Mouse (Mus musculus): ENCODE measurements at regions not wholly inside any gene's neighbourhood (a gene's known extent, or its start where the extent isn't known, plus 50 kb on each side); places are given as distances from the start of the nearest gene placed in this dataset.

DNA sequence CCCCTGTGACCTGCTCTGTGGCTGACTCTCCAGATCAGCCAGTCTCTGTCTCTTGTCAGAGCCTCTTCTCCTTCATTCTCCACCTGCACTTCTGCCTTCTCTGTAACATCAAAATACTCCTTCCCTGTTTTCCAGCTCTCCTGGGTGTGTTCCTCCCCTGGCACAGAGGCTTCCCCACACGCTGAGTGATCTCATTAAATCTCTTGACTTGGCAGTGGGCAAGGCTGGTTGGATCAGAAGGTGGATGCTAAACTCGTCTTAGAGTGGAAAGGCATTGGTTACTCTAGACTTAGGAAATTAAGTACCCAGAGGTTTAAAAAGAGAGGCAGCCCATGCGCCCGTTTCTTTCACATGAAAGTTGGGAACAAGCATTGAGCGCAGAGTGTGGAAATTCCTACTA is 78.3 kb upstream of the Gm10234 start:
- H3K36me3 ChIP-seq = no peaks in the 10 kb centered on the region
- no peak for DNase-seq (ENCODE audit: low spot score)
- H3K4me1 ChIP-seq = no peaks in the 10 kb centered on the region
- no peak overlapping the region for H3K27ac ChIP-seq
- H3K9me3 ChIP-seq (replicated peaks) = no peaks in the 10 kb centered on the region
- 88% methylated on average over 5 of the region's 5 CpGs for WGBS
- H3K4me3 ChIP-seq = no peak overlapping the region
- H3K27me3 ChIP-seq (ENCODE audit: low read depth, poor library complexity, severe bottlenecking) = no peaks in the 10 kb centered on the region

DNA sequence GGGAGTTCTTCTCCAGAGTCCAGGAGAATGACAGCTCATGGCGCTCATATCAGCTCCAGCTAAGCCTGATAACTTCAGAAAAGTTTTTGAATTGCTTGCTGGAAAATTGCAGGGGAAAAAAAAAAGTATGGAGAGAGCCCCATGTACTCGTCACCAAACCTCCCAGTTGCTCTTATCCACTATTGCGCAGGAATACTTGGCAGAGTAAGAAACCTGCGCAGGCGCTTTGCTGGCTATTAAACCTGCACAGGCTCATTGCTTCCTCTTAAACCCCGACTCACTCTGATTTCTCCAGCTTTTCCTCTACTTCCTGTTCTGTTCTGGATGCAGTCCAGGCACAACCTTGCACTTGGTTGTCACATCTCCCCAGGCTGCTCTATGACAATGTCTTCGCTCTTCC is 77.0 kb upstream of the Gm10234 start:
- no peaks in the 10 kb centered on the region for H3K9me3 ChIP-seq (replicated peaks)
- no peak overlapping the region for H3K27ac ChIP-seq
- no peaks in the 10 kb centered on the region for H3K4me1 ChIP-seq
- H3K36me3 ChIP-seq = no peaks in the 10 kb centered on the region
- 90% methylated on average over 7 of the region's 7 CpGs for WGBS
- H3K27me3 ChIP-seq (ENCODE audit: low read depth, poor library complexity, severe bottlenecking) = no peaks in the 10 kb centered on the region
- no peak overlapping the region for H3K4me3 ChIP-seq
- DNase-seq (ENCODE audit: low spot score) = no peak

DNA sequence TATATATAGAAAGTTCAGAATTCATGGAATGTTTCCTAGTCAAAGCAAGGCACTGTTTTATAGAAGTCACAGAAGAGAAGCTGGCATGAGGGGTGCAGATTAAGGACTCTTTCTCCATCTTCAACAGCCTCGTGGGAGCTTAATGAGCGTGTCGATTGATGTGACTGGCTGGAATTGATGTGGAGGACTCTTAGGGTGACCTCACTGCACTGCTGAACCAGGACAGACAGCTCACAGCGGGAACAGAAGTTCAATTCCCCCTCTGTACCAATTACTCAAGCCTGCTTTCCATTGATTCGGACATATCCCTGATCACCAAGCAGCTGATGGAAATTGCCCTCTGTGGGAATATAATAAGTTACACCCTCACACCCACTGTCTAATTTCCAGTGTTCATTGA is 65.6 kb upstream of the Gm10234 start:
- Histone ChIP-seq H3K4me1 (no peaks in the 10 kb centered on the region), H3K27me3 (ENCODE audit: low read depth, poor library complexity, severe bottlenecking) (no peaks in the 10 kb centered on the region), H3K9me3 (replicated peaks) (no peaks in the 10 kb centered on the region), H3K36me3 (no peaks in the 10 kb centered on the region), H3K4me3 (no peak overlapping the region), H3K27ac (no peak overlapping the region)
- WGBS = 63% methylated on average over 5 of the region's 5 CpGs
- DNase-seq (ENCODE audit: low spot score) = no peak

DNA sequence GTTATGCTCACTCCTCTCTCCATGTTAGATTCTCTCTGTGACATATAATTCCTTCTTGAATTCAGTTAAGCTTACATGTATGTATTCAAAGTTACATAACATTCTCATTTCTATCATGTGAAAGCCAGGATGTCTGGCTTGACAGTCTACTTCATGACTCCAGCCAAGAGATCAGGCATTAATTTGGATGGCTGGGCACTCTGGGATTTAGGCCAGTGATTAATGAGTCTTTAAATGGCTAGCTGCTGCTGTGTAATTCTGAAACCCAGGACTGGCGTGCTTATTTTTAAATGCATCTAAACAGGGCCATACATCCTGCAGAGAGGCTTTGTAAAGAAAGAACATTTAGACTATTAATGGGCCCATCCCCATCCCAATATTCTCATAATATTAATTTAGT is 60.9 kb upstream of the Gm10234 start:
- Histone ChIP-seq H3K4me1 (no peaks in the 10 kb centered on the region), H3K36me3 (no peaks in the 10 kb centered on the region), H3K27ac (no peak overlapping the region), H3K27me3 (ENCODE audit: low read depth, poor library complexity, severe bottlenecking) (no peaks in the 10 kb centered on the region), H3K9me3 (replicated peaks) (no peaks in the 10 kb centered on the region), H3K4me3 (no peak overlapping the region)
- no peak for DNase-seq (ENCODE audit: low spot score)
- WGBS = 38% methylated on average over 1 of the region's 1 CpGs

DNA sequence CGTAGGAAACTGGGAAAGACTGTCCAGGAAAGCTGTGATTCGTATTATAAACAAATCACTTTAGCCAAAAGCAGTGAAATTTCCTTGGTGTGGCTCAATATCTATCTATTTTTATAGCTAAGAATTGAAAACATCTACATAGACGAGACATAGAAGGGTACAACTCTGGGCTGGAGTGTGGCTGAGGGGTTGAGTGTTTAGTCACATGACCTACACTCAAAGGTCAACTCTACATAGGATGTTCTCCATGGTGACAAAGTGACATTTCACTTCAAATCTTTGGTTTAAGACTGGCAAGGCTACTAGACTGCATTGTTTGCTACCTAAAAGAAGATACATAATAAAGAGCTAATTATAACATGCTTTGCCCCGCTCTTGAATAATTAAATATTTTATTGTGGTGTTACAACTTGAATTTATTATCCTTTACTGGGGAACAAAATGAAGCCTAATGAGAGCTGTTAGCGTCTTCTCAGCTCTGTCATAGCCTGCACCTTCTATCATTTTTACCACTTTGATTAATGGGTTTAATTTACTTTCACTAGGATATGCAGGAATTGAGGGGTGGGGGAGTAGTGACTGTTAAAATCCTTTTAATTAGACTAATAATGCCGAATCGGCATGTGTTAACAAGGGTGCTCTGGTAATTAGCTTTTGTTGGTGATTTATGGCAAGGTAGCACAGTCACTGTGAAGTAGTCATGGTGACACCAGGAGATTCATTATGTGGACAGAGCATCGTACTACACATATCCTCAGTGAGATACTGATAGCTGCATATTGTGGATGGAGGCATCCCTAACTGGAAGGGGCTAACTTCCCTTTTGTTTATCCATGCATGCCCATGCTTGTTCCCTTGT is 57.7 kb upstream of the Gm10234 start:
- Histone ChIP-seq H3K4me3 (no peak overlapping the region), H3K27ac (no peak overlapping the region), H3K4me1 (no peaks in the 10 kb centered on the region), H3K36me3 (no peaks in the 10 kb centered on the region), H3K27me3 (ENCODE audit: low read depth, poor library complexity, severe bottlenecking) (no peaks in the 10 kb centered on the region), H3K9me3 (replicated peaks) (no peaks in the 10 kb centered on the region)
- DNase-seq (ENCODE audit: low spot score) = no peak
- 75% methylated on average over 8 of the region's 8 CpGs for WGBS

DNA sequence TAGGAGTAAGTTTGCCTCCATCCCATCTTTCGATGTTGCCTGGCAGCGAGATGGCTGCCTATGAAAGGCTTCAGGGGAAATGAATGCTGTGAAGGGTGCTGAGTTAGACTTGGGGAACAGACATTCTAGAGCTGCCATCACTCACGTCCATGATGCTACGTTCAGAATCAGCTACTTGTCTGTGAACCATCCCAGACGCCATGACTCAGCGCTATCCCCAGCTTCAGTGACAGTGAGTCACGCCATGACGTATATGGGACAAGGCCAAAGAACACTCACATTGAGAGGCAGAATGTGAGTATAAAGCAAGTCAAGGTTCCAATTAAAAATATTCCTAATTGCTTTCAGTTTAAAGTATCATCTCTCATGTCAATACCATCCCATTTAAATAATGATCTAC is 52.4 kb upstream of the Gm10234 start:
- no peak for DNase-seq (ENCODE audit: low spot score)
- peaks cover 4% of the 10 kb centered on the region for H3K4me1 ChIP-seq
- H3K27me3 ChIP-seq (ENCODE audit: low read depth, poor library complexity, severe bottlenecking) = no peaks in the 10 kb centered on the region
- WGBS = 91% methylated on average over 8 of the region's 8 CpGs
- no peaks in the 10 kb centered on the region for H3K9me3 ChIP-seq (replicated peaks)
- H3K4me3 ChIP-seq = no peak overlapping the region
- no peak overlapping the region for H3K27ac ChIP-seq
- no peaks in the 10 kb centered on the region for H3K36me3 ChIP-seq

Measured in limb, embryonic 10.5 days (tissue).